Mouse (Mus musculus) kidney, postnatal 10 days (tissue): ENCODE results near the gene Eif2ak4.

ENCODE experiments used
- DNase-seq: peaks from one replicate; pipeline ENCODE4 v3.0.0; 2021; ENCODE audit warnings: mixed read lengths

Gene Eif2ak4

GRCm38 (mm10) chr2:118466601-118467000, 78.2 kb downstream of the Eif2ak4 start:
- no peak for DNase-seq

- no peak for DNase-seq
Observed at GRCm38 (mm10) chr2:118468354-118468753, 79.9 kb downstream of the Eif2ak4 start.

GRCm38 (mm10) chr2:118478833-118479549, 90.6 kb downstream of the Eif2ak4 start:
- no peak for DNase-seq

- DNase-seq: peak; percentile 97
Observed at GRCm38 (mm10) chr2:118479550-118479909, 91.1 kb downstream of the Eif2ak4 start, which contains the start of gene Srp14. Gene Srp14 (minus strand): TSS chr2:118479711.

GRCm38 (mm10) chr2:118480886-118481285, 92.5 kb downstream of the Eif2ak4 start:
- DNase-seq: no peak

- DNase-seq: no peak
Observed at GRCm38 (mm10) chr2:118483032-118483431, 94.6 kb downstream of the Eif2ak4 start.

- DNase-seq: no peak
Observed at GRCm38 (mm10) chr2:118484386-118484898, 96.0 kb downstream of the Eif2ak4 start.

- DNase-seq: no peak
Observed at GRCm38 (mm10) chr2:118485415-118485814, 97.0 kb downstream of the Eif2ak4 start.

GRCm38 (mm10) chr2:118486933-118487332, 98.5 kb downstream of the Eif2ak4 start:
- peak; percentile 92 for DNase-seq

GRCm38 (mm10) chr2:118487806-118488205, 99.4 kb downstream of the Eif2ak4 start:
- peak; percentile 57 for DNase-seq

- peak; percentile 88 for DNase-seq
Observed at GRCm38 (mm10) chr2:118490241-118491091, 102.0 kb downstream of the Eif2ak4 start.

- DNase-seq: peak; percentile 77
Observed at GRCm38 (mm10) chr2:118491281-118491731, 102.9 kb downstream of the Eif2ak4 start.

GRCm38 (mm10) chr2:118491741-118492395, 103.5 kb downstream of the Eif2ak4 start:
- DNase-seq: no peak

GRCm38 (mm10) chr2:118495024-118495423, 106.6 kb downstream of the Eif2ak4 start:
- DNase-seq: no peak

GRCm38 (mm10) chr2:118497890-118498289, 109.5 kb downstream of the Eif2ak4 start:
- DNase-seq: no peak

GRCm38 (mm10) chr2:118498476-118498875, 110.1 kb downstream of the Eif2ak4 start:
- DNase-seq: no peak

GRCm38 (mm10) chr2:118499135-118499961, 110.9 kb downstream of the Eif2ak4 start:
- DNase-seq: peak; percentile 41

- no peak for DNase-seq
Observed at GRCm38 (mm10) chr2:118500191-118500590, 111.8 kb downstream of the Eif2ak4 start.

- DNase-seq: no peak
Observed at GRCm38 (mm10) chr2:118507126-118507525, 118.7 kb downstream of the Eif2ak4 start.

GRCm38 (mm10) chr2:118509688-118510446, 121.4 kb downstream of the Eif2ak4 start:
- no peak for DNase-seq
